Mouse (Mus musculus) E14TG2a.4 (cell line): ENCODE measurements around the gene Ndufs7.
A peak's percentile ranks its signal among the peaks of the same experiment; 100 is the strongest.

Experiments used
- H3K27me3 ChIP-seq: 2 replicates; pipeline ENCODE4 v1.6.1; 2014; ENCODE audit warnings: low read length, control low read depth; ENCODE audit not compliant: insufficient read depth
- H3K36me3 ChIP-seq: 2 replicates; pipeline ENCODE4 v1.6.1; 2014; ENCODE audit warnings: low read length, control low read depth; ENCODE audit not compliant: insufficient read depth
- H3K4me1 ChIP-seq: replicated peaks from 2 replicates; pipeline ENCODE4 v1.6.1; 2014; ENCODE audit warnings: low read depth, low read length, control low read depth
- H3K4me3 ChIP-seq: replicated peaks from 2 replicates; pipeline ENCODE4 v1.5.1; 2014; ENCODE audit warnings: mild to moderate bottlenecking, low read length
- H3K9me3 ChIP-seq: 2 replicates; pipeline ENCODE4 v1.6.1; 2014; ENCODE audit warnings: low read length, control low read depth
- CTCF ChIP-seq: conservative IDR thresholded peaks from 2 replicates; pipeline ENCODE4 v1.5.1; 2014; ENCODE audit warnings: low read length
- NANOG ChIP-seq: IDR thresholded peaks from 2 replicates; pipeline ENCODE4 v1.6.1; 2014; ENCODE audit warnings: borderline replicate concordance, low read length, mixed read lengths
- POU5F1 ChIP-seq: IDR thresholded peaks from 2 replicates; pipeline ENCODE4 v1.6.1; 2014; ENCODE audit warnings: low read length, borderline replicate concordance

Gene Ndufs7

DNA sequence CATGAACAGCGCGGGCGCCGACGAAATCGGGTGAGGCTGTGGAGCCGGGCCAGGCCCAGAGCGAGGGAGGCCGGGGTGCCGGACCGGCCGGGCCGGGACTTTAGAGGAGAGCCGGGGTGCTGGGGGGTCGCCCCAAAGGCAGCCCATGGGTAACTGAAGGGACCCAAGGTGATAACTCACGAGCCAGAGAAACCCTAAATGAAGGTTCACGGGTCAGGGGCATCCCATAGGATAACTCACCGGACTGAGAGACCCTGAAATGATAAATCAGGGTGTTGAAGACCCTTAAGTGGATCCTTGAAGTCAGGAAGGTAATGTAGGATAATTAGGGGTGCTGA lies 16.2 kb downstream of the Ndufs7 start:
- Histone ChIP-seq H3K4me1 (peaks cover 68% of the 10 kb centered on the region), H3K27me3 (peaks cover 6% of the 10 kb centered on the region), H3K9me3 (no peaks in the 10 kb centered on the region), H3K36me3 (peaks cover 40% of the 10 kb centered on the region), H3K4me3 (peak overlapping the region; percentile 99)
- no peak for TF ChIP-seq CTCF
- no peak for TF ChIP-seq POU5F1
- TF ChIP-seq NANOG, result no peak

DNA sequence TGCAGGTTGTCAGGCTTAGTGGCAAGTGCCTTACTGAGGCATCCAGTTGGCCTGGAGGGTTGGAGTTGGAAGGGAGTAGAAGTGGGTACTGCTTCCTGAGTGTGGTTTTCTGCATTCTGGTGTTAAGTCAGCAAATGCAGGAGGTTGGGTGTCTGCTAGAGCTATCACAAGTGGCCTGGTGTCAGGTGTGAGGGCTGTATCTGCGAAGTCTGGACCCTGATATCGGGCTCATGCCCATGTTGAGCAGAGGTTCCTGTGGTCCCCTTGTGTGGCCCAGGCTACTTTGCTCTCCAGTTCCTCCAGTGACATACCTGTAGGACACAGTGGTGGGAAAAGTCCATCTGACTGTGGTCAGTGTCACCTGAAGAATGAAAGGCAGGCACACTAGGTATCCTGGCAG lies 21.2 kb downstream of the Ndufs7 start:
- Histone ChIP-seq H3K4me1 (peaks cover 91% of the 10 kb centered on the region), H3K27me3 (no peaks in the 10 kb centered on the region), H3K4me3 (0 out of 2 replicates have a peak overlapping the region, but pooled peaks have one; percentile 35), H3K36me3 (peaks cover 88% of the 10 kb centered on the region), H3K9me3 (no peaks in the 10 kb centered on the region)
- no peak for TF ChIP-seq NANOG
- TF ChIP-seq POU5F1, result no peak
- no peak for TF ChIP-seq CTCF

DNA sequence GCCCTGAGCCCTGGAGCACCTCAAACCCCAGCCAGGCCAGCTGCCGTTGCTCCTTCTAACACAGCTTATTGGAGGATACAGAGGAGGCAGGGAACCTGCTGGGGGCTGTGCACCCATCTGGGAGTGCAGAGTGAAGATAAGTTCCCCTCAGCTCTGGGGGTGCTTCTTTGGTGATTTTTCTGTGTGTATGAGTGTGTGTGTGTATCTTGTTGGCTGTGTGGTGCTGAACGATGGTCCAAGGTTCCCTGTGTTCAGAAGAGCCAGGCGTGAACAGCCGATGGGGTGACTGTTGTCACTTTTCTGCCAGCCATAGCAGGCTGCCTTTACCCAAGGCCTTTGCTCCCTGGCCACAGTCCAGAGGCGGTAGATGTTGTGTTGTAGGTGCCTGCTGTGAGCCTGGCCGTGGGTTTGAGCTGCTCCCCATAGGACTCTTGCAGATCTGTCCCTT lies 21.8 kb downstream of the Ndufs7 start:
- Histone ChIP-seq H3K27me3 (no peaks in the 10 kb centered on the region), H3K4me1 (peaks cover 95% of the 10 kb centered on the region), H3K36me3 (peaks cover 95% of the 10 kb centered on the region), H3K4me3 (peak overlapping the region; percentile 35; the same call in 1 of the 2 replicates), H3K9me3 (no peaks in the 10 kb centered on the region)
- TF ChIP-seq POU5F1 (no peak), CTCF (no peak), NANOG (no peak)

DNA sequence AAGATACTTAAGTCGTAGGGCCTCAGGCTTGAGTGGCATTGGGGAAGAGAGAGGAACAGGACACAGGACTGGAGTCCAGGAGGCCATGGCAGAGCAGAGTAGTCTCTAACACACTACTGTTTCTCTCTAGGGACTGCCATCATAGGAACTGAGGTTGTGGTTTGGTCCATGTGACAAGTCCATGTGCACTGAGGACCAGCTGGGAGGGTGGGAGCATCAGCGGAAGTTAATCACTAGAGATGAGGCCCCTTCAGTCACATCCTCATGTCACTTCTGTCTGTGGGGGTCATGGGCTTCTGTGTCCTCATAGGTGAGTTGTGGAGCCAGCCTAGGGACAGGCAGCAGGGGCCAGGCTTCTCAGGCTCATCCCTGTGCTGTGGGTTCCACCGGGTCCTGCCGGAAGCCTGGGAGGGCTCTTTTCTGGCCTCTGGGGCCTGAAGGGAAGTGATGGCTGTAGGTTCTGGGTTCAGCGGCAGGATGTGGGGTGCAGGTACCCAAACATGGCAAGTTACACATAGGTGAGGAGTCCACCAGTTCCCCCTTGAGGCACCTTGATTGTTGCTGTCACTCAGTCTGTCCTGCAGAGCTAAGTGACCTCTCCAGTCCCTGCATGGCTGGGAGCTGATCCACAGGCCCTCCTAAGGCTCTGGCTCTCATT lies 22.4 kb downstream of the Ndufs7 start:
- H3K27me3 ChIP-seq, result no peaks in the 10 kb centered on the region
- peaks cover 98% of the 10 kb centered on the region for H3K36me3 ChIP-seq
- H3K4me1 ChIP-seq, result peaks cover 95% of the 10 kb centered on the region
- no peak for TF ChIP-seq NANOG
- no peak for TF ChIP-seq CTCF
- TF ChIP-seq POU5F1, result no peak
- H3K9me3 ChIP-seq, result no peaks in the 10 kb centered on the region
- H3K4me3 ChIP-seq, result peak overlapping the region; percentile 35

DNA sequence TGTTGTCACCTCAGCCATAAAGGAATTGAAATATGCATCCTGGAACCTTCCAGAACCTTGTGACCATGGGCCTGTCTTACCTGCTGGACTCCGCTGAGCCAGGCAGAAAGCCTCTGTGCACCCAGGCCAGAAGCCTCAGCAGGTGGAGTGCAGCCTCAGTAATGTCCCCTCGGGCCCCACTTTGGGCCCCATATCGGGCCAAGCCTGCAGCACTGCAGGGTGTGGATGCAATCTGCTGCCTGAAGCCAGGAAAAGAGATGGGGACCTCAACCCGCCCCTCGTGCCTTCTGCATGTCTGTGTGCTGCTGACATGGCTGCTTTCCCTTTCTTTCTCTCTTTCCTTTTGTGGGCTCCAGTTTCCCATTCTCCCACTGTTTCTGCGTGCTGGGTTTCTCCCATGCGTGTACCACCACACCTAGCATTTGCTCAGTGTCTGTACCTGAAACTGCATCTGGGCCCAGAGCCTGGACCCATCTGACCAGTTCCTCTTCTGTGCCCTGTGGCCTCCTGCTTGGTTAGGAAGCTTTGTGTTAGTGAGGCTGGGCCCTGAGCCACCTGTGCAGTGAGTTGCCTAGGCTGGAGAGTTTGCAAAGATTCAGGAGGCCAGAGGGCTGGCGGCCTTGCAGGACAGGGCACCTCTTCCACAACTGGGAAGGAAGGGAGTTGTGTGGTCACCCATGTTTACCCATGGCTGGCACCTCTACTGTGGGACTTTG lies 23.1 kb downstream of the Ndufs7 start:
- Histone ChIP-seq H3K4me3 (peak overlapping the region; percentile 35; the same call in 1 of the 2 replicates), H3K4me1 (peaks cover 93% of the 10 kb centered on the region), H3K36me3 (peaks cover 98% of the 10 kb centered on the region), H3K27me3 (no peaks in the 10 kb centered on the region), H3K9me3 (no peaks in the 10 kb centered on the region)
- TF ChIP-seq POU5F1 (no peak), NANOG (no peak), CTCF (no peak)

DNA sequence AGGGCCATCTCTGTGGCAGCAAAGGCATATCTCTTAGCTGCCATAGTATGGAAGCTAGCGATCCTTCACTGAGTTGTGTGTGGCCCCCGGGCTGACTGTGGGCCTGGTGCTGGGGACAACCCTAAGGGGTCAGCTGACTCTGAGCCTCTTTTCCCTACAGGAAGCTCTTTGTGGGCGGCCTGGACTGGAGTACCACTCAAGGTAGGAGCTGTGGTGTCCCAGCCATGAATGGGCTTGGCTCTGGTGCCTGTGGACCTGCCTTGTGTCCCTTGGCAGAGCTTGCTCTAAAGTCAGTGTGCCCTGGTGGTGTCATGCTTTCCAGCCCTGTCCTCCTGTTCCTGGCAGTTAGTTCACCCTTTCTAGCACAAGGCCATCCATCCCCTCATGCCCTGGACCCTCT lies 24.9 kb downstream of the Ndufs7 start:
- Histone ChIP-seq H3K9me3 (no peaks in the 10 kb centered on the region), H3K4me3 (peak overlapping the region; percentile 27; the same call in 1 of the 2 replicates), H3K4me1 (peaks cover 93% of the 10 kb centered on the region), H3K27me3 (no peaks in the 10 kb centered on the region), H3K36me3 (peaks cover 98% of the 10 kb centered on the region)
- no peak for TF ChIP-seq NANOG
- no peak for TF ChIP-seq CTCF
- TF ChIP-seq POU5F1, result no peak

DNA sequence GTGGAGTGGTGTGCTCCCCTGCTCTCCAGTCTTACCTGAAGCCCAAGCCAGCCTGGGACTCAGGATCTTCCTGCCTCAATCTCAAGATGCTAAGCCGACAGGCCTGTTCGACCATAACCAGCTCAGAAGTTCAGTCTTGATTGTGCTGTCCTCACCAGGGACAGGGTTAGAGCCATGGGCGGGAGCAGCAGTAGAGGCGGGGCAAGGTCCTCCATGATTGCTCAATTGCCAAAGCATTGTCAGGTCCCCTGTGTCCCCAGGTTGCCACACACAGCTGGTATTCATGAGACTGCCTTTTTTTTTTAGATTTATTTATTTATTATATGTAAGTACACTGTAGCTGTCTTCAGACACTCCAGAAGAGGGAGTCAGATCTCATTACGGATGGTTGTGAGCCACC lies 27.3 kb downstream of the Ndufs7 start:
- Histone ChIP-seq H3K9me3 (no peaks in the 10 kb centered on the region), H3K4me1 (peaks cover 91% of the 10 kb centered on the region), H3K4me3 (no peak overlapping the region), H3K27me3 (no peaks in the 10 kb centered on the region), H3K36me3 (peaks cover 98% of the 10 kb centered on the region)
- TF ChIP-seq POU5F1 (no peak), NANOG (no peak), CTCF (no peak)

DNA sequence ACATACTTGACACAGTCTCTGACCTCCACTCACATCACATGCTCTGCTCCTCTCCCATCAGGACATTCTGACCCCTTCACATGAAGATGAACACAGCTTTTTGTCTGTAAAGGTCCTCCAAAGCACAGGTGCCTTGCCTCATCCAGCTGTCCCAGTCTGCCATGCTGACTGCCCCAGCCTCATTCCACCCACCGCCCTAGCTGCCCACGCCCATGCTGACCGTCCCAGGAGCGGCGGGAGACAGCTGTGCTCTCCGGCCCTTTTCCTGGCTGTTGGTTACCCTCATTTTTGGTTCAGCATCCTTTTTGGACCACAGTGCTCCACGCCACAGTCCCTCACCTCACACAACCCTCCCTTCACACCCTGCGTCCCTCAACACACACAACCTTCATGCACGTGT lies 29.5 kb downstream of the Ndufs7 start:
- Histone ChIP-seq H3K4me1 (peaks cover 95% of the 10 kb centered on the region), H3K9me3 (no peaks in the 10 kb centered on the region), H3K4me3 (0 out of 2 replicates have a peak overlapping the region, but pooled peaks have one; percentile 1), H3K27me3 (no peaks in the 10 kb centered on the region), H3K36me3 (peaks cover 100% of the 10 kb centered on the region)
- TF ChIP-seq POU5F1 (no peak), NANOG (no peak), CTCF (no peak)

DNA sequence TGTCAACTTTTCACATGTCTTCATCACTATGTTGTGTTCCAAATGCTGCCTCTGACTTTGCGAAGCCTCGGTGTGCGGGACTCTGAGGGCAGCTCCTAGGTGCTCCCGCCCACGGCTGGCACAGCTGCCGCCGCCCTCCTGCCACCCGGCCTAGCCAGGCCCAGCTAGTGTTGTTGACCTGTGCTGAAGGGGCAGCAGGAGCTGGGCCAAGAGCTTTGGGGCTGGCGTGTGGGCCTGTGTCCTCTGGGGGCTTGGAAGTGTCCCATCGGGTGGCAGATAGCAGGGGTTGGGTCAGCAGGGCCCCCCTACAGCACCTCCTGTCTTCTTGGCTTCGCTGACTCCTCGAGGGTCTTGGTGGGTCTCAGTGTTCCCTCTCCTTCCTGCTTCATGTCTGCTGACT lies 30.4 kb downstream of the Ndufs7 start:
- no peaks in the 10 kb centered on the region for H3K27me3 ChIP-seq
- H3K4me3 ChIP-seq, result no peak overlapping the region
- TF ChIP-seq POU5F1, result no peak
- TF ChIP-seq NANOG, result no peak
- no peak for TF ChIP-seq CTCF
- no peaks in the 10 kb centered on the region for H3K9me3 ChIP-seq
- peaks cover 99% of the 10 kb centered on the region for H3K36me3 ChIP-seq
- peaks cover 95% of the 10 kb centered on the region for H3K4me1 ChIP-seq
